Mouse (Mus musculus): Measurements from ENCODE around the gene Lrrc15.
A peak's percentile ranks its signal among the peaks of the same experiment; 100 is the strongest.

Gene Lrrc15

DNA sequence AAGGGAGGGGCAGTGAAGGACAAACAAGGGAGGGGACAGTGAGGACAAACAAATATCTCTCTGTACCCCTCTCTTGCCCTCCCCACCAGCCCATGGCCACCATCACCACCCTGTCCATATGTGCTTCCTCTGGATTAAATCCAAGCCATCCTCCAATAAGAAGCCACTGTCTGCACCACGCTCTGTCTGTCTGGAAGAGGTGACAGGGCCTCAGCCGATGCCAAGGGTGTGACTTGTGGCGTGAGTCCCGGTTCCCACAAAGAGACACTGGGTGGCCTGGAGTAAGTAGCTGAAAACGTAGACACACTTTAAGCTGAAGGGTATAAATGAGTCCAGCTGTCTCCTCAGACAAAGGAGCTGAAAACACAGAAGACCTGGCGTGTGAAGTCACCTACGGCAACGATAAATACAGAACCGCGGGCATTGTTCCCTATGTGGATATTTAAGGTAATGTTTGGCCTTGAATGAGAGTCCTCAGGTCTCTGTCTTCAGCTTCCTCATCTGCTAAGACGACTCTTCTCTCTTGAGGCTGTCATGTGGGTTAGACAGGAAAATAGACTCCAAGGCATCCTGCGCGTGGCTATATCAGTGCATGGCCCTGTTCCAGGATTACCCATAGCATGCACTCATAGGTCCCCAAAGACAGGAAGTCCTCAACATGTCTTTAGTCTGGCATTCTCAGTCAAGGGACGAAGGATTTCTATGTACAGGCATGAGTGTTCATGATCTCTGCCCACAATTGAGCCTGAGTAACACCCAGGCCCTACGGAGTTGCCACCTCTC is 7.3 kb downstream of the Lrrc15 start:
- no peak for DNase-seq (ENCODE audit: low spot score)

DNA sequence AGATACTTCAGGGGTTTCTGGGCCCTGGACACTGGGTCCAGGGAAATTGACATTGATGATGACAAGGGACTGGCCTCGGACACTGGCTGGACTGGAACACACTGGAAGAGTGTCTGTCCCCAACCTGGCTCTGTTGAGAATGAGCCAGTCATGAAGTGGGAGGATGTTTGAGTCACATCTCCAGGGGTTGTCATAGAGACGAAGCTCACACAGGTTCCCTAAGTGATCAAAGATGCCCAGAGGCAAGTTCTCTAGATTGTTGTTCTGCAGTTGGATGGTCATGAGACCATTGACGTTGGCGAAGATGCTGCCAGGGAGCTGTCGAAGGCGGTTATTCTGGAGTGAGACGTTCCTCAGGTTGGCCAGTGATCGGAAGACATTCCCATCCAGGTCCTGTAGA is 10.0 kb downstream of the Lrrc15 start:
- no peak for DNase-seq (ENCODE audit: low spot score)

DNA sequence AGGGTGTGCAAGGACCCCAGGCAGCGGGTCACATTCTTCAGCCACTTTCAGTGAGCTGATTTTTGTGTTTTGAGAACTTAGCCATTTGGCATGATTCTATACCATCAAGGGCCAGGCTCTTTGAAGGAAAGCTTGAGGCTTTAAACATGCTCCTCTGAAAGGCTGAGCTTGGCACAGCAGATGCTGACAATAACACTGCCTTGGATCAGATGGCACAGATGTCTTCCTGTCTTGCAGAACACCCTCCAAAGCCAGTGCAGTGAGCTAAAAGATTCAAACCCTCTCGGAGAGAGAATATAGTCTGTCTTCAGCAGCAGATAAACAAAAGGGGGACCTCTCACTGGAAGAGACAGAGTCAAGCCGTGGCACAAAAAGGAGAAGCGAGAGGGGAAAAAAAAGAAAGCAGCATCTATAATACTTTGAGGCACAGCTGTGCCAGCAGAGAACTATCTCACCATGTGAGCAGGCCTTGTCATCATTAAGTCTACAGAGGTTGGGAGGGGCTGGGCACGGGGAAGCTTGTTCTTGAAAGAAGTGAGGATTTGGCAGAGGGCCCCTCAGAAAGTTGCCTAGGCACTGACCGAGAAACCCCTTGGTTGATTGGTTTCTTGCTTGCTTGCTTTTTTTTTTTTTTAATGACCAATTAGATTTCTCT is 11.0 kb downstream of the Lrrc15 start:
- no peak for DNase-seq (ENCODE audit: low spot score)

DNA sequence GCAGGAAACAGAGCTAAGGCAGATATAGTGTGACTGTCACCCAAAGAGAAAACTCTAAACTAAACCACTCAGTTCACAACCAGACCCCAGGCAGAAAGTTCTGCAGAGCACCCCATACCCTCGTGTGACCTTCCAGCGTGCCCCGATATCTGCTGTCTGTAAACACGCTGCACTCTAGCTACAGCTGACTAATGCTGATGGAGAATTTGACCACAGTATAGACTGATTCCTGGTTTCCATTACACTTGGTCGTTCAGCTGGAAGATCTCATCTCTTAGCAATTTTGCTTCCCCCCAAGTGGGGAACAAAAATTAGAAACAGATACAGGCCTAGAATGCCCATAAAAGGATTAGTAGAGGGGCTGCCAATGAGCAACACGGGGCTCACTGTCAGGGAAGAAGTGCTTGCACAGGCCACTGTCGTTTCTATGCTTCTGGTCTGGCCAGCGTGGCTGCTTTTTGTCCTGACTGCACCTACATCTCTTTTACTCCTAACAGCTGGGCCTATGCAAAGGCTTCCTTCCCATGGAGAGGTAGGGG is 11.8 kb downstream of the Lrrc15 start:
- no peak for DNase-seq (ENCODE audit: low spot score)

DNA sequence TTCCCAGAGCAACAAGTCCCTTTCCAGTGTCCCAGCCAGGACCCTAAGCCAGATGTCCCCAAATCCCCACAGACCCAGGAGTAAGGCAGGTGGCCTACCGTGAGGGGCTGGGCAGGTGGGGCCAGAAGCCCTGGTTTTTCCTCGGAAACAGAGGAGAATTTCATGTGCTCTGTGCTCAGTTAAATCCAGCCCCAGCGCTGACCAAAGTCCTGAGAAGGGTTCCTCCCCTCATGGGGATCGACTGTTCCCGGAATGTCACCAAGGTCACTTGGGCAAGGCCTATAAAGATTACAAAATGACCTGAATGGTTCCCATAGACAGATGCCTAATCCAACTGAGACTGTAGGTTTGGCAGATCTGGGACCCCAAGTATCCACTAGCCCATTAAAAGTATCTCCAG is 15.7 kb downstream of the Lrrc15 start, which contains the start of gene Cpn2:
TSS of gene Cpn2 (minus strand) at position 141 of the 400 bp plus-strand sequence.
- no peak for DNase-seq (ENCODE audit: low spot score)

DNA sequence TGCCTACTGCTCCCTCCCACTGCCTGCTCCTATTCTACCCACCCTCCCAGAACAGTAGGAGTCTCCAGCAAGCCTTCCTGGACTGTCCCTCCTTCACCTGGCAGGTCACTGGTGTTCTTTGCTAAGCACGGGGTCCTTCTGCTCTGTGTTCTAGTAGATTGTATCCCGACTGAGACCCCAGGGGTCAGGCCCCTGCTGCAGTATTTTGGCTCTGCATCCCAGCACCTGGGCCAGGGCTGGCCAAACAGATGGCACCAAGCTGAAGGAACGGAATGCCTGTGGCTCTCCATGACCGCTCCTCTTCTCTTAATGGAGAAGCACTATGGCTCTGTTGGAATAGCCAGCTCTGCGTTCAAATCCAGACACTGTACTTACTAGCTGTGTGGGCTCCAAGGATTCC is 16.5 kb downstream of the Lrrc15 start:
- DNase-seq (ENCODE audit: low spot score): no peak

DNA sequence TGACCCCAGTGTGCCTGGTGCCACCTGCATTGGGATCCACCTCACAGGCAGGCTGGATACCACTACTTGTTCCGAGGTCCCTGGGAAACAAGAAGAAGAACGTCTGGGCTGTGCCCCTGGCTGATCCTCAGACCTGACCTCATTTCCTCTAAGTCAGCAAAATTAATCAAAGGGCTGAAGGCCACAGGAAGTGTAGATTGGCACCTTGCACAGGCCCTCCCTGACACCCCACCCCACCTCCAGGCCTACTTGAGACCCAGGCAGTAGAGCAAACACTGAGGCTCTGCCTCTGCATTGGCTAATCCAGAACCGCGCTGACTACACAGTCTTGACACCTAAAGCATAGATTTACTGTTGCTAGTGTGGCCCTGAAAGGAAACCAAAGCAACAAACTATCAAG is 17.4 kb downstream of the Lrrc15 start:
- no peak for DNase-seq (ENCODE audit: low spot score)

DNA sequence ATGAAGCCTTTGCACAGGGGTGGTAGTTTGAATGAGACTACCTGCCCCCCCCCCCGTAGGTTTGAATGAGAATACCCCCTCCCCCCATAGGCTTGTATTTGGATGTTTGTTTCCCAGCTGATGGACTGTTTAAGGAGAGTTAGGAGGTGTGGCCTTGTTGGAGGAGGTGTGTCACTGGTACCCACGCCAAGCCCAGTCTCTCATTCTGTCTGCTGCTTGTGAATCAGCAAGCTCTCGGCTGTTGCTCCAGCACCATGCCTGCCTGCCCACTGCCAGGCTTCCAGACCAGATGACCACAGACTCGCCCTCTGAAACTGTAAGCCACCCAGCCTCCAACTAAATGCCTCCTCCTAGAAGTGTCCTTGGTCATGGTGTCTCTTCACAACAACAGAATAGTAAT is 19.9 kb downstream of the Lrrc15 start:
- no peak for DNase-seq (ENCODE audit: low spot score)

DNA sequence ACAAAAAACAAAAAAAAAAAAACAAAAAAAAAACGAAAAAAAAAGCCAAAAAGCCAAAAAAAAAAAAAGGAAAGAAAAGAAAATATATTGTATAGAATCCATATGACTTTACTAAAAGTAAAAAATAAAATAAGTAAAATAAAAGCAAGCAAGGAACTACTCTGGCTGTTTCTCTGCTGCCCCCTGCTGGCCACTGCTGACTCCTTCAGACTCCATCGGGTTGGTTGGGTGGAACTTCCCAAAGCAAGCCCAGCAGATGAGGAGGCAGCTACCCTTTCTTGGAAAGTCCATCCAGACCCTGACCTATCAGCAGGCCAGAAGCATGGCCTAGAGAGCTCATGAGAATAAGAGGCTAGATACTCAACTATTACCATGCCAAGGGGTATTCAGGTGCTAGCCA is 20.4 kb downstream of the Lrrc15 start:
- DNase-seq (ENCODE audit: low spot score): peak; percentile 88

DNA sequence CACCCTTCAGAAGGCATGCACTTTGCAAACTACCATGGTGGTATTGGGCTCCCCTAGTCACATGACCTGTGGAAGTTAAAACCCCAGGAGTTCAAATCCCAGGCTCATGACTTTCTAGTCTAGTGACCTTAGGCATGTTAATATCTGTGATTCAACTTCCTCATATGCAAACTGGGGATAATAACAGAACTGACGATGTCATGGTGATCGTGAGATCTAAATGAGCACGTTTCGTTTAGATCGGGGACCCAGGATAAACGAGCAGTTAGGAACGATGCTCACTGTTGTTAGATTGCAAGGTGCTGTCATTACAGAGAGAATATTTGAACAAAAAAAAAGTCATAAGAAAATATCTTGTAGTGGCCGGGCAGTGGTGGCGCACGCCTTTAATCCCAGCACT is 20.9 kb downstream of the Lrrc15 start:
- no peak for DNase-seq (ENCODE audit: low spot score)

DNA sequence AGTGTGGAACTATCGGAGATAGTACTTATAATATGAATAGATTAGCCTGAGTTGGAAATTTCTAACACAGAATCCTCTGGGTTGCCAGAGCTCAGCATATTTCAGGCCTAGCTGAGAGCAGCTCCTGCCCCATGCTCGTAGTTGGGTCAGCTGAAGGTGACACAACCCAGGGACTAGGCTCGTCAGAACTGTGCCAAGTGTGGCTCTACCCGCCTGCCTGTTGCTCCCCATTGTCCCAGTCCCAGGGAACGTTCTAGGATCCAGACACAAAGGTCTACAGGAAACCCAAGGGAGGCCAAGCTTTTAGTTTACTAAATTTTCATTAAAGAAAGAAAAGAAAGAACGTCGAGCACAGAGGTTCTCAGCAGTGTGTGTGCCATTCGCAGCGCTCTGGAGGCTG is 21.7 kb downstream of the Lrrc15 start:
- DNase-seq (ENCODE audit: low spot score): no peak

DNA sequence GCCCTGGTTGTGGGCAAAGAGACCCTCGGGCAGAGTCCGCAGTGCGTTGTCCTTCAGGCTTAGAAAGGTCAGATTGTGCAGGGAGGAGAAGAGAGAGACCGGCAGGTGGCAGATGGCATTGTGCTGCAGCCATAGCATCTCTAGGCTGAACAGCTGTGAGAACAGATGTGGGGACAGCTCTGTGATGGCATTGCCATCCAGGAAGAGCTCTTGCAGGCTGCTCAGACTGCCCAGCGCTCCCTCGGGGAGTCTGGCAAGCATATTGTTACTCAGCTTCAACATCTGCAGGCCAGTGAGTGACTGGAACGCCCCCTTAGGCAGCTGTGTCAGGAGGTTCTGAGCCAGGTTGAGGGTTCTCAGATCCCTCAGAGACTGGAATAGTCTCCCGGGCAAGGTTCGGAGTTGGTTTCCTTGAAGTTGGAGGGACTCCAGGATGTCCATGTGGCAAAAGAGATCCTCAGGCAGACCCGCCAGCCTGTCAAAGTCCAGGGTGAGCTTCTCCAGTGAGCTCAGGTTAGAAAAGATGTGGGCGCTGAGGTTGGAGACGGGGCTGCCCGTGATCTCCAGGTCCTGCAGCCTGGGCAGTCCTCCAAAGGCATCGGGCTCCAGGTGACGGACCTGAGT is 22.9 kb downstream of the Lrrc15 start:
- DNase-seq (ENCODE audit: low spot score): no peak

DNA sequence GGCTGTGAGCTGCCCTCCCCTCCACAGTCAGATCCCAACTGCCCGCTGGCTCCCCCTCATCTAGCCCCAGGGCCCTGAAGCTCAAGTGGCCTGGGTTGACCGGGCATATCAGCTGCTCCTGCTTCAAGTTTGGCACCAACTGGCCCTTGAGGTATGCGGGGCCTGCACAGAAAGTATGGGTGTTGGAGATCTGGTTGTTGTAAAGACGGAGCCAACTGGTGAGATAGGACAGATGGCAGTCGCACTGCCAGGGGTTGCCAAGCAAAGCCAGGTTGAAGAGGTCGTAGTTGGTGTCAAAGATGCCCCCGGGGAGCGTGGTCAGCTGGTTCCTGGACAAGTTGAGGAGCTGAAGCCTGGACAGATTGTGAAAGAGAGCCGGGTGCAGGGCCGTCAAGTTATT is 23.6 kb downstream of the Lrrc15 start:
- no peak for DNase-seq (ENCODE audit: low spot score)

DNA sequence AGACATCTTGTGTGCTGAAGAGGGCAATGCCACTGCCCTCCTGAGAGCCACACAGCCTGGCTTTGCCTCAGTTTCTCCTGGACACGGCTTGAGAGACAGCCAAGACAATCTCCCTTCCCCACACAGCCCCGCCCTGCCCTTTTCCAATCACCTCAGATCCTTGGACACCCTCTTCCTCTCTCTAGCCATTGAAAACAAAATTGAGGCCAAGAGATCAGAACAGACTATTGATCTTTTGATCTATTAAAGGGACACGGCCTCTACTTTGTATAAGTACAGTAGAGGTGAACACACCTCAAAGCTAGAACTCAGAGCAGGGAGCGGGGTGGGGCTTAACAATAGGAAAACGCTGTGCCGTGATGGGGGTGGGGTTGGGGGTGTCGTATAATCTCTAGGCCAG is 24.6 kb downstream of the Lrrc15 start:
- DNase-seq (ENCODE audit: low spot score): no peak

DNA sequence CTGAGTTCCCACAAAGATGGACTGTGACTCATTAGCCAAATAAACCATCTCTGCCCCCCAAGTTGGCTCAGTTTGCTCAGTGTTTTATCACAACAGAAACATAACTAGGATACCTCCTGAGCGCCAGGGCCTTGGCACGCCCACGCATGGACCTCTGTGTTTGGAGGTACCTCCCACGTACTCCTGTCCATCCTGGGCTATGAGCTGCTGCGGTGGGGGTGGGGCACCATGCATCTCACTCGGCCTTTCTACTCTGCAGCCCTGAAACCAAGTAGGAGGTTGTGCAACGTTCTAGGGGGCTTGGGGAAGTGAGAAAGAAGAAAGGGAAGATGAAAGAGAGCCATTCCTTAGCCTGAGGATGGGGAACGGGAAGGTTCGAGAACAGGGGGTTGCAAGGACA is 25.3 kb downstream of the Lrrc15 start:
- DNase-seq (ENCODE audit: low spot score): peak; percentile 58

DNA sequence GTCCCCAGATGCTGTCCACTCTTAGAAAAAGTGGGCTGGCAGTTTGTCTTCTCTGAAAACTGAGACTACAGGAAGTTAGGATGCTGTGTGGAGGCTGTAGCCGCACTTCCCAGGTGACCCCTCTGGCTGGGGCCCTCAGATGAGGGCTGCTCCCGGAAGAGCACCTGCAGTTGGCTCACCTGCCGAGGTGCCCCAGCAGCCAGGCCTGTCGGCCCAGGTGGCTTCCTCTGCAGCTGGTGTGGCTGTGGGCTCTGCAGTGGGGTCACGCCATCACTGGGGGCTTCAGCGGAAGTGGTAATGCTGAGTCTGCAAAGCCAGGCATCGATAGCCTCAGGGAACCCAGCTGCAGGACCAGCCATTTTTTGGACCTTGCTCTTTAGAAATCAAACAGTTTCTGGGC is 28.0 kb downstream of the Lrrc15 start:
- no peak for DNase-seq (ENCODE audit: low spot score)

DNA sequence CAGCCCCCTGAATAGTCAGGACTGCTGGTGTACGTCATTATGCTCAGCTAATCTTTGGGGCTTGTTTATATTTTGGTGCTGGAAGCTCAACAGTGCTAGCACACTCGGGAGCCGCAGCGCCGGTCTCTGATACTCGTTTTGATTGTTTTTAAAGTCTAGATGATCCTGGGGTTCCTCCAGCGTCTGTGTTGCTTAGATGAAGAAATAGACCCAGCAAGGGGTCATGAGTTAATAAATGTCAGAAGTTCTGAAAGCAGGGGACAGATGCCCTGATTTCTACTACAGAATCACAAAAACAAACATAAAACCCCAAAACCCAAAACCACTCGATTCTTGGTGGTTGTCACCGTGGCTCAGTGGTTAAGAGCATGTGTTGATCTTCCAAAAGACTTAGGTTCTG is 29.2 kb downstream of the Lrrc15 start:
- DNase-seq (ENCODE audit: low spot score): no peak

DNA sequence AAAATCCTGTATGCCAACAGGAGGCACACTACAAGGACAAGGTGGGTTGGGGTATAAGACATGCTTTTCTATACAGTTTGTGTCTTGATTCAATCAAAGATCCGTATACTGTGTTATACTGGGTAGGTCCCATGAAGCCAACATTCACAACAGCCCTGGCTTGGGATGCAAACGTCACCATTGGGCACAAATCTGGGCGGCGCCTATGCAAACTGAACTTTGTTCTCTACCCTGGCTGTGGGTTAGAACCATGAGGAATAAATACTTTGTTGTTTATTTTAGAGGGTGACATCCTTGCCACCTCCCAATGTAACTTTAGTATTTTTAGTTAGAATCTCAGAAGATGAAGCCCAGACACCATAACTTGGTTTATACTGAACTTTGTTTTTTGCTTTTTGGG is 29.7 kb downstream of the Lrrc15 start:
- no peak for DNase-seq (ENCODE audit: low spot score)

DNA sequence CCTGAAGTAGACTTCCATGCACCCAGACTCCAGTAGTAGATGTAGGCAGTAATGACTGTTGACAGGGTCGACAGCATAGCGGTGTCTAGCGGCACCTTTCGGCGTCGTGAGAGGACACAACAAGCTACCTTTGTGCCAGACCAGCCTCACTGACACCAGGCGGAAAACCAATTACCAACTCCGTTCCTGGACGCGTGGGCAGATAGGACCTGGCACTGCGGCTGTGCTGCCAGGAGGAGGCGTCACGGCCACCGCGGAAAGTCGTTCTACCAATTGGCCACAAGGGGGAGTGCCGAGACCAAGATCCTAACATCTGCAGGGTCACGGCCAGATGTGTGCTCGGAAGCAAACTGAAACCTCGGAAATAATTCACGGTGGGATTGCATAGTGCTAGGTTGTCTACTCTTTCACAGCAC is 31.0 kb downstream of the Lrrc15 start:
- peak; percentile 88 for DNase-seq (ENCODE audit: low spot score)

DNA sequence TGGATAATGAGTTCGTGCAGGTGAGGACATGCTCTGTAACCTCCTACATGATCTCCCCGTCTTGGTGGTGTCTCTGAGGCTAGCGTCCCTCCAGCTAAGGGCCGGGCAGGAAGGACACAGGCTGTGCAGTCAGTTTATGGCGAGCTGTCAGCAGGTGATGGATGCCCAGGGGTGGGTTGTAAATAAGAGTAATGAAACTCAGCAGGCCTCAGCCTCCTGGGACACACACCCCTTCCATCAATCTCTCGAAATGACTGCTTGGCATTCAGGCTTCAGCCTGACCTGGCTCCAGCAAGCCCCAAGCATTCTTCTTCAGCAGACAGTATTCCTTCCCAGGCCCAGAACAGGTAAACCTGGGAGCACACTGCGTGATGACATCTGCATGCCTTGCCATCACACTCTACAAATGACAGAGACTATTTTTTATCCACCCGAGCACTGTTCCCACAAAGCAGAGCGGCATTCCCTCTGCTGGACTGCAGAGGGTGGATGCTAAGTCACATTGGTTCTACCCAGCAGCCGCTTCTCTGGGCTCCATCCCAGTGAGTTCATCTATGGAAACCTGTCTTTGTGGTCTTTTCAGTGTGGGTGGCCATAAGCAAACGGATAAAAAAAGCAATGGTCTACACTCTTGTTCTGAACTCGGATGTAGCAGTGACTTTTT is 38.9 kb downstream of the Lrrc15 start:
- DNase-seq (ENCODE audit: low spot score): no peak

DNA sequence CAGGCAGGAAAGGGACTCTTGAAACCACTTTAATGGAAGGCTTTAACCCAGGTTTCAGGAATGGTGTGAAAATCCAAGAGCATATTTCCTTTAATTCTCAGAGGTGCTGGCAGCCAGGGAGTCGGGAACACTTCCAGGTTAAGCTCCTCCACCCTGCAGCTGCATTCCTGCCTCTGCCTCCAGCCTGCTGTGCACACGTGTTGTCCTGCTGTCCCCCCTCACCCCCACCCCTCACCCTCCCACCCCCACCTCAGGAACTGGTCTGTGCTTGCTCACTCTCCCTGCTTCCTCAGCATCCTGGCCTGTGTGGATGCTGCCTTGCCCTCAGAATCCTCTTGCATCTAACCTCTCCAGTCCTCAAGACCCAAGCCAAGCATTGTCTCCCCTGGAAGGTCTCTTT is 41.4 kb downstream of the Lrrc15 start:
- no peak for DNase-seq (ENCODE audit: low spot score)

DNA sequence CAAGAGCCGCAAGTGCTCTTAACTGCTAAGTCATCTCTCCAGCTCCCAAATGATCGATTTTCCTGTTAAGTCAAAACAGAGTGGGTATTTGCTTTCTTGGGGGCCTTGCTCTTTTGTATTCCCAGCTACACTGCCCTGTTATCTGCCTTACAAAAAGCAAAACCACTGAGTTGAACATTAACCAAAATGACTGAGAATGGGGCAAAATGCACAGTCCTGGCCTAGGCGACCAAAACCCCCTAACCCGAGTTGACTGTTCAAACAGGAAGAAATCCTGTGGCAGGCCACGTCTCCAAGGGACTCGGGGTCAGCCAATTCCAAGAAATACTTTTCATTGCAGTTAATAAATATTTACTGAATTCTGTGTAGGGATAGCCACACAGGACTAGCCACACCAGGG is 44.3 kb downstream of the Lrrc15 start:
- DNase-seq (ENCODE audit: low spot score): no peak

All from testis, postnatal 10 days (tissue).